Mouse (Mus musculus) liver, embryonic 14.5 days (tissue): Measurements from ENCODE around the gene Mfn1. TPM values are rescaled to one million over a fixed set of nuclear protein-coding genes. Genes with fewer than 3 reads are reported as not detected.

Experiments used
- ATAC-seq: fragments of 200-750 bp; cut with Nextera tagmentation; 2 replicates; pipeline ENCODE4 v1.8.0; 2017; ENCODE audit warnings: moderate number of reproducible peaks, mild to moderate bottlenecking, moderate library complexity; ENCODE audit not compliant: insufficient read depth
- DNase-seq, 3 experiments: peaks; one replicate each; pipeline ENCODE4 v3.0.0-alpha.2; 2012 to 2013; ENCODE audit warnings: low read depth in 3 of 3, low spot score in 3 of 3
- H3K27ac ChIP-seq: fragments of 300-500 bp; sonication (generic); 2 replicates; pipeline ENCODE4 v1.5.1; 2014; ENCODE audit warnings: moderate library complexity, mild to moderate bottlenecking, control low read depth, inconsistent platforms
- H3K27me3 ChIP-seq: fragments of 300-500 bp; sonication (generic); 2 replicates; pipeline ENCODE4 v1.6.1; 2014; ENCODE audit warnings: mild to moderate bottlenecking, low read length, moderate library complexity; ENCODE audit not compliant: control insufficient read depth, insufficient read depth
- H3K36me3 ChIP-seq: fragments of 300-500 bp; sonication (generic); replicated peaks from 2 replicates; pipeline ENCODE4 v1.6.1; 2014; ENCODE audit warnings: low read depth; ENCODE audit not compliant: control insufficient read depth, insufficient read depth
- H3K4me1 ChIP-seq, 2 experiments: fragments of 200-500 bp in 1 of 2; fragments of 300-500 bp in 1 of 2; sonication (generic) in 1 of 2; replicated peaks; 2 replicates each; pipeline ENCODE4 v1.6.1; 2012 to 2014; ENCODE audit warnings: antibody characterized with exemption in 1 of 2, inconsistent platforms in 1 of 2, low read length in 1 of 2; ENCODE audit not compliant: control insufficient read depth in 2 of 2, insufficient read depth in 2 of 2
- H3K4me2 ChIP-seq: fragments of 300-500 bp; sonication (generic); 2 replicates; pipeline ENCODE4 v1.6.1; 2014; ENCODE audit warnings: low read depth, mild to moderate bottlenecking, control low read depth, moderate library complexity
- H3K4me3 ChIP-seq, 2 experiments: fragments of 200-500 bp in 1 of 2; fragments of 300-500 bp in 1 of 2; sonication (generic) in 1 of 2; 2 replicates each; pipeline ENCODE4 v1.5.1; 2012 to 2014; ENCODE audit warnings: low read depth in 2 of 2, low read length in 2 of 2, mild to moderate bottlenecking in 2 of 2, control low read depth in 1 of 2, inconsistent platforms in 1 of 2, moderate library complexity in 1 of 2; ENCODE audit not compliant: insufficient read depth in 1 of 2
- H3K9ac ChIP-seq: fragments of 300-500 bp; sonication (generic); replicated peaks from 2 replicates; pipeline ENCODE4 v1.6.1; 2014; ENCODE audit warnings: mild to moderate bottlenecking, control low read depth, moderate library complexity
- H3K9me3 ChIP-seq: fragments of 300-500 bp; sonication (generic); 2 replicates; pipeline ENCODE4 v1.6.1; 2016; ENCODE audit warnings: low read length, mixed read lengths; ENCODE audit not compliant: control insufficient read depth
- CTCF ChIP-seq: IDR thresholded peaks from 2 replicates; pipeline ENCODE4 v1.5.1; 2016; ENCODE audit warnings: antibody characterized with exemption, low read depth, control low read depth
- EP300 ChIP-seq: IDR thresholded peaks from 2 replicates; pipeline ENCODE4 v1.6.1; 2016; ENCODE audit warnings: antibody characterized with exemption, low read depth
- WGBS: fragments of 180-500 bp; shearing (Covaris S2); extraction: QIAGEN DNeasy Blood & Tissue Kit; methylation state at CpG from one replicate; pipeline ENCODE4 v1.1.7; 2014; ENCODE audit not compliant: insufficient replicate concordance; 5-methylcytosine and 5-hydroxymethylcytosine counted together
- polyA plus RNA-seq, 2 experiments: library from polyadenylated mRNA; depleted of rRNA in 1 of 2; stranded (reverse) in 1 of 2; unstranded in 1 of 2; fragments of >200 nt; fragmentation: Nextera tagmentation in 1 of 2; extraction: Ambion mirVana in 1 of 2; gene quantifications; 2 replicates each; pipeline versions ENCODE4 v1.2.1 to v1.2.3; 2012 to 2014

Gene Mfn1
- polyA plus RNA-seq, 2 experiments = 8.6 to 11.0 TPM

DNA sequence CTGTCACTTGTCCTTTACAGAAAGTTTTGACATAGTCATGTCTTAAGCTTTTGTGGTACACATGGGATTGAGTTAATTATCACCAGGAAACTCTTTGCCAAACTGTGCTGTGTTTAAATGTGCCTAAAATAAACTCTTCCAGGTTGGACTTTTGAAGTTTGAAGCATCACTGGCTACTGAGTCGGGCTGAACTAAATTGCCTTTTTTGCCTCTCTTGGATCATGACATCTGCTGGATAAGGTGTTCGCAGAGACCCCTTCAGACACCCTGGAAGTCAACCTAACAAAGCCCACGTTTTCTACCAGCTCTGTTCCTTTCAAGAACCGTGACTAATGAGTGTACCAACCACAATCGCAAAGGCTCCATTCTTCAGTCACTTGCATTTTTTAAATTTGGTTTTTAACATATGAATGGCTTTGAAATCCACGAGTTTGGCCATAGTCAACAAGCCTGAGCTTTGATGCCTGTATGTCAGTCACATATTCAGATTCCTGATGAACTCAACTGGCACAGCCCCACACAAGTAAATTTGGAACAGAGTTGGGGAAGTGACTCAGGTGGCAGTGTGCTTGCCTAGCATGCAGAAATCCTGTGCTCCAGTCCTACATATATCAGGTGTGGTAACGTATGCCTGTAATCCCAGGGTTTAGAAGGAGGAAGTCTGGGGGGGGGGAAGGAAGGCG lies 34.0 kb upstream of the Mfn1 start:
- Histone ChIP-seq H3K9me3 (no peaks in the 10 kb centered on the region), H3K4me3 (no peak overlapping the region), H3K27ac (no peak overlapping the region), H3K36me3 (no peaks in the 10 kb centered on the region), H3K4me2 (no peak overlapping the region), H3K4me1 (no peaks in the 10 kb centered on the region; a peak in 1 of 4 replicates), H3K9ac (no peak overlapping the region), H3K27me3 (no peaks in the 10 kb centered on the region)
- no peak for TF ChIP-seq CTCF
- no peak for TF ChIP-seq EP300
- WGBS = 54% methylated on average over 8 of the region's 8 CpGs
- ATAC-seq (no peak), DNase-seq (no peak)

DNA sequence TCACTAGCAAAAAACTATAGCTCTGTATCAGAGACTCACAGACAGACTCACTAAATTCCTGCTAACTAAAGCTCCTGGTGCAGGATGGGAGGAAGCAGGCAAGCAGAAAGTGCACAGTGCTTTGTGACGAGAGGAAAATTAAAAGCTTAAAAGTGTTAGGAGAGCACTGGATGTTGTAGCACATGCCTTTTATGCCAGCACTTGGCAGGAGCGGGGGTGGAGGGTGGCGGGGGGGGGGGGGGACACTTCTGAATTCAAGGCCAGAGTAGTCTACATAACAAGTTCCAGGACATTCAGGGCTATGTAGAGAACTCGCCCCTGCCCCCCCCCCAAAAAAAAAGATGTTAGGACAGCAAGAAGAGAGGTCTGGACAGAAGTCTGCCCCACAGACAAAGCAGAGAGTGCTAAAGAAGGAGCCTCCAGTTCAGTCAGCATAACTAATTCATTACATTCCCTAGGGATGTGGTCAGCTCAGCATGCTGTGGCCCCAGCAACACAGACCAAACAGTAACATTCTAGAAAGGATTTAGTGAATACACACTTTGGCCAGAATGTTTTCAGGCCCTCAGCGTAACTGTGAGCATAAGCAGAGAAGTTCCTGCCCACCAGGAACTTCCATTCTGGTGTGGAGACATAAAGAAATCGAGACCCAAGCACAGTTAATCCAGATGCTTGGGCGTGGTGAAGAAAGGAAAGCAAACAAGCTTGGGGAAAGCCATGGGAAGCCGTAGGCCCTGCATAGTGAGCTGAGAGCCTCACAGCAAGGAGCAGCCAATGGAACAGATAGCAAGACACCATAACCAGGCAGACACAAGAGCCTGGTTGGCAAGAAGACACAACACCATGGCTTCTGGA lies 33.2 kb upstream of the Mfn1 start:
- no peak for DNase-seq
- Histone ChIP-seq H3K4me3 (no peak overlapping the region), H3K9me3 (no peaks in the 10 kb centered on the region), H3K36me3 (no peaks in the 10 kb centered on the region), H3K27me3 (no peaks in the 10 kb centered on the region), H3K27ac (no peak overlapping the region), H3K4me2 (no peak overlapping the region), H3K4me1 (no peaks in the 10 kb centered on the region; a peak in 1 of 4 replicates), H3K9ac (no peak overlapping the region)
- ATAC-seq = no peak
- TF ChIP-seq EP300 (no peak), CTCF (no peak)
- WGBS = 58% methylated on average over 8 of the region's 8 CpGs

DNA sequence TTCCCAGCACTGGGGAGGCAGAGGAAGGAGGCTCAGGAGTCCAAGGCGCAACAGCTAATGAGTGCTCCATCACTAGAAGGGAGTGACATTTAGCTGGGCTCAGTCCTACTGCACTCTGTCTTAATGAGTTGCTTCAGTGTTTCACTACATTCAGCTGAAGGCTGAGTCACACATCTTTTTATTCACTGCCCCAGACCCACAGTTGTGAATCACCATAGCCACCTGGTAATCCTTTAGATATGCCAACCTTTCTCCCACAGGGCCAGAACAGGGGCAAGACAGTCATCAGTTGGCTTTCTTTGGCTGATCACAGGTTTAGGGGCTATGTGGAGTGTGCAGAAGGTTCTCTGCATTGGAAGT lies 32.6 kb upstream of the Mfn1 start:
- TF ChIP-seq EP300 (no peak), CTCF (no peak)
- Histone ChIP-seq H3K27me3 (no peaks in the 10 kb centered on the region), H3K9ac (no peak overlapping the region), H3K9me3 (no peaks in the 10 kb centered on the region), H3K27ac (no peak overlapping the region), H3K36me3 (no peaks in the 10 kb centered on the region), H3K4me3 (no peak overlapping the region), H3K4me1 (no peaks in the 10 kb centered on the region; a peak in 1 of 4 replicates), H3K4me2 (no peak overlapping the region)
- ATAC-seq (no peak), DNase-seq (no peak)
- 79% methylated on average over 1 of the region's 1 CpGs for WGBS

DNA sequence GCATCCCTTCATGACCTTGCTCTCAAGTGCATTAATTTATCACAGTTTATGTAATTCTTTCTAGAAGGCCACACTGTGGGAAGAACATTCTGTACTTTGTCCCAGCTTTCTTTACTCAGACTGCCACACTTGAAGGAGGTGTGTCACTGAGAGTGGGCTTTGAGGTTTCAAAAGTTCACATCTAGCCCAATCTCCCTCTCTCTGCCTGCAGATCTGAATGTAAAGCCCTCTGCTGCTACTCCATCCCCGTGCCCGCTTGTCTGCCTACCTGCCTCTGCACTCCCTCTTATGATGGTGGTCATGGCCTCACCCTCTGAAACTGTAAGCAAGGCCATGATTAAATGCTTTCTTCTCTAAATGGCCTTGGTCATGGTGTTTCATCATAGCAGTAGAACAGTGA lies 28.9 kb upstream of the Mfn1 start:
- H3K4me2 ChIP-seq = no peak overlapping the region
- H3K9ac ChIP-seq = no peak overlapping the region
- no peaks in the 10 kb centered on the region for H3K36me3 ChIP-seq
- H3K27ac ChIP-seq = no peak overlapping the region
- no peaks in the 10 kb centered on the region for H3K9me3 ChIP-seq
- no peaks in the 10 kb centered on the region for H3K27me3 ChIP-seq
- DNase-seq = no peak
- TF ChIP-seq CTCF (no peak), EP300 (no peak)
- no peak overlapping the region for H3K4me3 ChIP-seq
- no peak for ATAC-seq
- H3K4me1 ChIP-seq = no peaks in the 10 kb centered on the region; a peak in 1 of 4 replicates
- WGBS = 81% methylated on average over 2 of the region's 2 CpGs

DNA sequence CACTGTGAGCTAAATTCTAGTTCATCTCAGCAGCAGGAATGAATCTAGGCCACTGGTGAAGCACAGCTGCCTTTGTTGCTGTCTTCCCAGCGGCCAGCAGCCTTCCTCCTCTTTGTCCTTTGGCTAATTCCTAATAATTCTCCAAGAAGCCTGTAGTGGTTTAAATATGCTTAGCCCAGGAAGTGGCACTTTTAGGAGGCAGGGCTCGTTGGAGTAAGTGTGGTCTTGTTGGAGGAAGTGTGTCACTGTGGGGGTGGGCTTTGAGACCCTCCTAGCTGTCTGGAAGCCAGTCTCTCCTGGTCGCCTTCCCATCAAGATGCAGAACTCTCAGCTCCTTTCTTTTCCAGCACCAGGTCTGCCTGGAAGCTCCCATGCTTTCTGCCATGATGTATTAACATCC lies 23.4 kb upstream of the Mfn1 start:
- Histone ChIP-seq H3K4me2 (no peak overlapping the region), H3K4me1 (peaks cover 0 to 7% of the 10 kb centered on the region in 2 experiments; a peak in 2 of 4 replicates), H3K27me3 (no peaks in the 10 kb centered on the region), H3K9ac (no peak overlapping the region), H3K36me3 (no peaks in the 10 kb centered on the region), H3K4me3 (no peak overlapping the region), H3K9me3 (no peaks in the 10 kb centered on the region), H3K27ac (no peak overlapping the region)
- 44% methylated on average over 3 of the region's 3 CpGs for WGBS
- no peak for TF ChIP-seq CTCF
- no peak for ATAC-seq
- no peak for DNase-seq
